Mouse (Mus musculus) fat pad, adult 2 months (tissue): ENCODE measurements around the gene Hipk4.

Experiments
- DNase-seq: peaks from one replicate; pipeline ENCODE4 v3.0.0-alpha.2; 2011; ENCODE audit warnings: low read depth, low spot score; ENCODE audit errors: extremely low read depth

Gene Hipk4

DNA sequence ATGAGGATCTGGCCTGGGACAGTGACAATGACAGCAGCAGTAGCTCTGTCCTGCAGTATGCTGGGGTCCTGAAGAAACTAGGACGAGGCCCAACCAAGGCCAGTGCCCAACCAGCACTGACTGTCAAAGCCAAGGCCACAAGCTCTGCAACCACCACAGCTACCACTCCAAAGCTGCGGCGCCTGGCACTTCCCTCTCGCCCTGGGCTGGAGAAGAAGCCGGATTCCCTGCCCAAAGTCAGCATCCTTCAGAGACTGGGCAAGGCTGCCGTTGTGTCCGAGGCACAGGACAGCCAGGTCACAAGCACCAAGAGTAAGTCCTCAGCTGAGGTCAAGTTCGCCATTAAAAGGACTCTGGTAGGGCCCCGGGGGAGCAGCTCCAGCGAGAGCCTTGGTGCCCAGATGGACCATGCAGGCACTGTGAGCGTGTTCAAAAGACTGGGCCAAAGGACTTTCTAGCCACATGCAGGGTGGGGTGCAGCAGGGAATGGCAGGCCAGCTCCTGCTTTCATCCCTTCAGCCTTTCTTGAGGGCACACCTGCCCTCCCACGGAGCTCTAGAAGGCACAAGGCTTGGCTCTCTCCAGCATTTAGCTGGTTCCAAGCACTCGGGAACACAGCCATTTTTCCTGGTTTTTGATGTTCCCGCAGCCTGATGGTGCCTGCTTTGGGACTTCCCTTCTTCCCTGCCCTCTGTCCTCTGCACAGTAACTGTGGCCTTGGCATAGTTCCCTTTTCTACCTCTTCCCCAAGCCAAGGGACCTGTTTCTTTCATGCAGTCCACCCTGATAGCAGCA is 57.5 kb downstream of the Hipk4 start:
- no peak for DNase-seq
